Mouse (Mus musculus) yolk sac, embryonic 10.5 days (tissue): ENCODE data around the gene Cep57l1.
A peak's percentile ranks its signal among the peaks of the same experiment; 100 is the strongest.
"Not testable (repeated sequence)": the region's sequence is repeated elsewhere in the genome, so short reads cannot be mapped to it uniquely, and the experiment has no call there.

Experiments
- DNase-seq: peaks from one replicate; pipeline ENCODE4 v3.0.0-alpha.2; 2017; ENCODE audit warnings: low spot score

Cep57l1 gene

GRCm38 (mm10) chr10:41809771-41810563 is at the start of gene Cep57l1, which contains the start of gene Sesn1:
Cep57l1 (minus strand) TSS chr10:41809871.
Sesn1 (plus strand) TSS chr10:41809935.
- peak; percentile 98 for DNase-seq

GRCm38 (mm10) chr10:41848721-41849120 is 39.0 kb upstream of the Cep57l1 start:
- DNase-seq = no peak

- DNase-seq = no peak
Observed at GRCm38 (mm10) chr10:41847737-41848136, 38.1 kb upstream of the Cep57l1 start.

GRCm38 (mm10) chr10:41838911-41839310 is 29.2 kb upstream of the Cep57l1 start:
- DNase-seq = no peak

GRCm38 (mm10) chr10:41834131-41834530 is 24.5 kb upstream of the Cep57l1 start:
- no peak for DNase-seq

GRCm38 (mm10) chr10:41832191-41832590 is 22.5 kb upstream of the Cep57l1 start:
- no peak for DNase-seq

GRCm38 (mm10) chr10:41830851-41831522 is 21.3 kb upstream of the Cep57l1 start:
- DNase-seq = no peak

GRCm38 (mm10) chr10:41830445-41830844 is 20.8 kb upstream of the Cep57l1 start:
- DNase-seq = no peak

GRCm38 (mm10) chr10:41829980-41830379 is 20.3 kb upstream of the Cep57l1 start:
- no peak for DNase-seq

GRCm38 (mm10) chr10:41829191-41829590 is 19.5 kb upstream of the Cep57l1 start:
- no peak for DNase-seq

- no peak for DNase-seq
Observed at GRCm38 (mm10) chr10:41827784-41828183, 18.1 kb upstream of the Cep57l1 start.

- DNase-seq = no peak
Observed at GRCm38 (mm10) chr10:41826526-41827116, 16.9 kb upstream of the Cep57l1 start.

- DNase-seq = no peak
Observed at GRCm38 (mm10) chr10:41825996-41826395, 16.3 kb upstream of the Cep57l1 start.

GRCm38 (mm10) chr10:41825041-41825440 is 15.4 kb upstream of the Cep57l1 start:
- no peak for DNase-seq

- no peak for DNase-seq
Observed at GRCm38 (mm10) chr10:41823916-41824315, 14.2 kb upstream of the Cep57l1 start.

GRCm38 (mm10) chr10:41823282-41823675 is 13.6 kb upstream of the Cep57l1 start:
- not testable (repeated sequence) for DNase-seq

GRCm38 (mm10) chr10:41822573-41823281 is 13.1 kb upstream of the Cep57l1 start:
- DNase-seq = no peak

GRCm38 (mm10) chr10:41821171-41821570 is 11.5 kb upstream of the Cep57l1 start:
- no peak for DNase-seq

GRCm38 (mm10) chr10:41820401-41820800 is 10.7 kb upstream of the Cep57l1 start:
- no peak for DNase-seq

- no peak for DNase-seq
Observed at GRCm38 (mm10) chr10:41819307-41819706, 9.6 kb upstream of the Cep57l1 start.

GRCm38 (mm10) chr10:41818733-41819070 is 9.0 kb upstream of the Cep57l1 start:
- DNase-seq = not testable (repeated sequence)

GRCm38 (mm10) chr10:41818036-41818732 is 8.5 kb upstream of the Cep57l1 start:
- DNase-seq = no peak
